Mouse (Mus musculus) adipocyte (in vitro differentiated cells): ENCODE measurements around the gene Larp1.

Experiments used
- DNase-seq: peaks from one replicate; pipeline ENCODE4 v3.0.0-alpha.2; 2016; ENCODE audit warnings: low spot score

The Larp1 gene

GRCm38 (mm10) chr11:58100006-58100405, 91.1 kb downstream of the Larp1 start:
- peak; percentile 59 for DNase-seq

- no peak for DNase-seq
These were observed 92.4 kb downstream of the Larp1 start for GRCm38 (mm10) chr11:58101194-58101720.

- no peak for DNase-seq
These were observed 93.3 kb downstream of the Larp1 start for GRCm38 (mm10) chr11:58102146-58102545.

- peak; percentile 16 for DNase-seq
These were observed 93.9 kb downstream of the Larp1 start for GRCm38 (mm10) chr11:58102581-58103343.

GRCm38 (mm10) chr11:58103344-58103653, 94.4 kb downstream of the Larp1 start:
- no peak for DNase-seq

- peak; percentile 99 for DNase-seq
These were observed 94.9 kb downstream of the Larp1 start, which contains the start of gene Cnot8 for GRCm38 (mm10) chr11:58103697-58104306. Cnot8 (plus strand) TSS chr11:58104153.

DNA sequence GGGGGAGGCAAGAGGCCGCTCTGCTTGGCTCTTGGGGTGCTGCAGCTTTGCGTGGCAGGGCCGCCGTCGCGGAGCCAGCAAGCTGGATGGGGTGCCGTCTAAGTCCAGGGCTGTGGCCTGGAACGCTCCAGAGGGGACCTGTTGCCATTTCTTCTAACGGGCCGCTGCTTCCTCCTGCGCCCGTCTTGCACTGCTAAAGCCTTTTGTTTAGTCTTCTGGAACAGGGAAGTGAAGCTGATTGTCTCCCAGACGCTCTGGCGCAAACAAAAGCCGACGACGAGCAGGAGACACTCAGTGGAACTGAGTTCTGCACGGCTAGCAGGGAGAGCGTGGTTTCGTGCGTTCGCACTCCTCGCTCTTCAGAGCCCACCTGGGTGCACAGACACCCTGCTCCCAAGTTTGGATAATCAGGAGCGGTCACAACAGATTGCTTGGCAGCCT, 95.5 kb downstream of the Larp1 start:
- peak; percentile 57 for DNase-seq

DNA sequence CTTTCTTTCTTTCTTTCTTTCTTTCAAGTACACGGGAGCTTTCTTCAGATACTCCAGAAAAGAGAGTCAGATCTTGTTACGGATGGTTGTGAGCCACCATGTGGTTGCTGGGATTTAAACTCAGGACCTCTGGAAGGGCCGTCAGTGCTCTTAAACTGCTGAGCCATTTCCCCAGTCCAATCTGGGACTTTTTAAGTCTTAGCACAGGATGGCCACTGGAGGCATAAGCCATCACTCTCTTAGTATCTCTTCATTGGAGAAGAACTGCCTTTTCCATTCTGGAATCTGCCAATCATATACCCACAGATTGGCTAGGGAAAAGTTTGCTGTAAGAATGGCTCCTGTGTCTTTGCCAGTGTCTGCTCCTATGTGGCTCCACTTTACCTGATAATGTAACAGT, 98.1 kb downstream of the Larp1 start:
- DNase-seq = peak; percentile 59

DNA sequence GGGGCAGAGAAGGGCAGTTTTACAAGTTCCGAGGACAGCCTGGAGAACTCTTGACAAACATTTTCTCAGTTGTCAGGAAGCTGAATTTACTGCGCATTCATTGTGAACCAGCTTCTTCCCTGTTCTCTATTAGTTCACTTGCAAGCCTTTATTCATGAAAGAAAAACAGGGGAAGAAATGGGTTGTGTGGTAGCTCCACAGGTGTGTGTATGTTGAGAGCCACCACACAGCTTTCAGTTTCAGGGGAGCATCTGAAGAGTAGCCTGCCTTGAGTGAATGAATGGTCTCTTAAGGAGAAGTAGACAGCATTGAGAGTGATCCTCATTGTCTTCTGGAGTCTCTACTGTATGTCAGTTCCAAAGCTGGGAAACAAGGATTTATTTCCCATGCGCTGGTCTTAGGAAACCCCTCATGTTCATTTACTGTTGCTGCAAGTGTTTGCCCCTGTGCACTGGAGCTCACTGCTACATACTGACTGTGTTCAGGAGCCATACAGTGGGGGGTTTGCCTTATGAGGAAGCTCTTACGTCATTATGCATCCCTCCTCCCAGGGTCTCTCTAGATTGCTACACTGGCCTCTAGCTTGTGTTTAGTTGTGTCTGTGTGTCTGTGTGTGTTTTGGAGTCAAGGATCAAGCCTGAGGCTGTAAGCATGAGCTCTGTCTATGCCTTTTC, 98.9 kb downstream of the Larp1 start:
- DNase-seq = no peak
